Mouse (Mus musculus) CH12.LX (cell line): ENCODE results near the gene Acsm2.

Experiments
- CHD1 ChIP-seq: IDR thresholded peaks from 2 replicates; pipeline ENCODE4 v1.6.1; 2012; ENCODE audit warnings: low read depth, low read length, improper control_type of control experiment, inconsistent platforms
- CHD2 ChIP-seq: IDR thresholded peaks from 2 replicates; pipeline ENCODE4 v1.6.1; 2011; ENCODE audit warnings: low read length, improper control_type of control experiment
- CTCF ChIP-seq, 2 experiments: IDR thresholded peaks in 1 of 2; conservative IDR thresholded peaks in 1 of 2; 2 replicates each; pipeline ENCODE4 v1.5.1; 2011 to 2012; ENCODE audit warnings: low read depth in 2 of 2, low read length in 2 of 2, improper control_type of control experiment in 1 of 2, inconsistent platforms in 1 of 2, mild to moderate bottlenecking in 1 of 2, moderate library complexity in 1 of 2
- HCFC1 ChIP-seq: IDR thresholded peaks from 2 replicates; pipeline ENCODE4 v1.6.1; 2012; ENCODE audit warnings: low read depth, mild to moderate bottlenecking, inconsistent platforms, low read length, improper control_type of control experiment
- KAT2A ChIP-seq: IDR thresholded peaks from 2 replicates; pipeline ENCODE4 v1.6.1; 2012; ENCODE audit warnings: low read length, improper control_type of control experiment, inconsistent platforms; ENCODE audit not compliant: insufficient replicate concordance
- MEF2A ChIP-seq: IDR thresholded peaks from 2 replicates; pipeline ENCODE4 v1.6.1; 2014; ENCODE audit warnings: low read depth, mild to moderate bottlenecking, inconsistent platforms, low read length, improper control_type of control experiment, borderline replicate concordance
- MXI1 ChIP-seq: IDR thresholded peaks from 2 replicates; pipeline ENCODE4 v1.6.1; 2011; ENCODE audit warnings: mild to moderate bottlenecking, low read depth, low read length, improper control_type of control experiment
- POLR2A ChIP-seq: IDR thresholded peaks from 2 replicates; pipeline ENCODE4 v1.6.1; 2011; ENCODE audit warnings: low read depth, mild to moderate bottlenecking, improper control_type of control experiment, low read length
- RAD21 ChIP-seq: IDR thresholded peaks from 2 replicates; pipeline ENCODE4 v1.6.1; 2011; ENCODE audit warnings: low read depth, mild to moderate bottlenecking, low read length, improper control_type of control experiment, moderate library complexity
- USF1 ChIP-seq: IDR thresholded peaks from 2 replicates; pipeline ENCODE4 v1.6.1; 2014; ENCODE audit warnings: low read depth, mild to moderate bottlenecking, inconsistent platforms, low read length, improper control_type of control experiment
- ZMIZ1 ChIP-seq: IDR thresholded peaks from 2 replicates; pipeline ENCODE4 v1.6.1; 2012; ENCODE audit warnings: low read depth, mild to moderate bottlenecking, inconsistent platforms, low read length, improper control_type of control experiment

DNA sequence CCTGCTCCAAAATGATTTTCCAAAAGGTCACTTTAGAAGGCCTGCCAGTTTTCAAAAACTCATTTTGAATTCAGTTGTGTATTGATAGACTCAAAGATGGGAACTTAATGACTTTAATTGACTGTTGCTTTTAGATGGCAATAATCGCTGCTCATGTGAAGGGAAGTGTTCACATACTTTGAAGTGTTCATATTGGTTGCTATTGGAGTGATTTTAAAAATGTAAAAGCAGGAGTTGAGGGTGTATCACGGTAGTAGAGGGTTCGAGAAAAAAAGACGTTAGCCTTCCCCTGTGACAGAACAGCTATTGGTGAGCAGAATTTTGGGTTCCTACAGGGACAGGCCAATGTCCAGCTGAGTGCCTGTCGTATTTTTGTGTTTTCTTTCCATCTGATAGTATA, 35.0 kb upstream of the Acsm2 start, which contains the start of gene Acsm5:
- TF ChIP-seq CHD1 = no peak
- TF ChIP-seq CTCF (conservative IDR thresholded peaks at IDR 0.05 in 1 of 2, IDR thresholded peaks at IDR 0.05 in 1 of 2; ENCODE audit: low read depth in 2 of 2, low read length in 2 of 2) = no peak
- no peak for TF ChIP-seq USF1
- no peak for TF ChIP-seq ZMIZ1
- TF ChIP-seq CHD2 = no peak
- TF ChIP-seq HCFC1 = no peak
- TF ChIP-seq POLR2A = no peak
- no peak for TF ChIP-seq MXI1
- TF ChIP-seq MEF2A = no peak
- TF ChIP-seq KAT2A = no peak
- no peak for TF ChIP-seq RAD21
